Mouse (Mus musculus): ENCODE data around the gene Rnf144a. TPM values are rescaled to one million over a fixed set of nuclear protein-coding genes. Genes with fewer than 3 reads are reported as not detected.
A peak's percentile ranks its signal among the peaks of the same experiment; 100 is the strongest.

The Rnf144a gene
- total RNA-seq, 2 experiments from 2014 or later = 35.1 to 39.0 TPM

DNA sequence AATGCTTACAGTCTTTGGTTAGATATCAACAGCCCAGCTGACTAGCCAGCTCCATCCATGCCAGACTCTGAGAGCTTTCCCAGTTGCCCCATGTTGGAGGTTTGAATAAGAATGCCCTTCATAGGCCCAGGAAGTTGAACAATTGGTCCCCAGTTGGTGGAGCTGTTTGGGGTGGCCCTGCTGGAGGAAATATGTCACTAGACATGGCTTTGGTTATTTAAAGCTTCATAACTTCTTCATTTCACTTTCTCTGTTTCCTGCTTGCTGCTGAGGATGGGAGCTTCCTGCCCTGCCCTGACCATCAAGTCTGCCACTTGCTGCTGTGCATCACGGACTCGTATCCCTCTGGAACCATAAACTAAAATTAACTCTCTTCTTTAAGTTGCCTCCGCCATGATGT, 4.6 kb downstream of the Rnf144a start:
- DNase-seq (ENCODE audit: low spot score in 2 of 2) = no peak

DNA sequence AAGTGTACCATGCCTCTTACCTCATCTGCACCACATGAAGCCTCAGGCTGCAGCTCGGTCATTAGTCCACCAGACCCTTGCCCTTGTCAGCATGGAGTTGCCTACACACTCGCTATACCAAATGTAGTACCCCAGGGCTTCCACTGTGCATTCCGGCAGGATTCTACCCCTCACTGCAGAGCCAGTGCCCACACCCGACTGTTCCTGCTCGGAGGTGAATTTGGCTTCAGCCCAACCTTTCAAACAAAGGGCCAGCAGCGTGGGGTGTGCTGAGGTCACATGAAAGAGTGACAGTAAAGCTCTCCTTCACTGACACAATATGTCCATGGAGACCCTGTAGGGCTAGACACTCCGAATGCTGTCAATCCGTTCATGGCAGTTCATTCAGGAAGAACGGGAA, 6.3 kb downstream of the Rnf144a start:
- DNase-seq (ENCODE audit: low spot score in 2 of 2) = no peak

DNA sequence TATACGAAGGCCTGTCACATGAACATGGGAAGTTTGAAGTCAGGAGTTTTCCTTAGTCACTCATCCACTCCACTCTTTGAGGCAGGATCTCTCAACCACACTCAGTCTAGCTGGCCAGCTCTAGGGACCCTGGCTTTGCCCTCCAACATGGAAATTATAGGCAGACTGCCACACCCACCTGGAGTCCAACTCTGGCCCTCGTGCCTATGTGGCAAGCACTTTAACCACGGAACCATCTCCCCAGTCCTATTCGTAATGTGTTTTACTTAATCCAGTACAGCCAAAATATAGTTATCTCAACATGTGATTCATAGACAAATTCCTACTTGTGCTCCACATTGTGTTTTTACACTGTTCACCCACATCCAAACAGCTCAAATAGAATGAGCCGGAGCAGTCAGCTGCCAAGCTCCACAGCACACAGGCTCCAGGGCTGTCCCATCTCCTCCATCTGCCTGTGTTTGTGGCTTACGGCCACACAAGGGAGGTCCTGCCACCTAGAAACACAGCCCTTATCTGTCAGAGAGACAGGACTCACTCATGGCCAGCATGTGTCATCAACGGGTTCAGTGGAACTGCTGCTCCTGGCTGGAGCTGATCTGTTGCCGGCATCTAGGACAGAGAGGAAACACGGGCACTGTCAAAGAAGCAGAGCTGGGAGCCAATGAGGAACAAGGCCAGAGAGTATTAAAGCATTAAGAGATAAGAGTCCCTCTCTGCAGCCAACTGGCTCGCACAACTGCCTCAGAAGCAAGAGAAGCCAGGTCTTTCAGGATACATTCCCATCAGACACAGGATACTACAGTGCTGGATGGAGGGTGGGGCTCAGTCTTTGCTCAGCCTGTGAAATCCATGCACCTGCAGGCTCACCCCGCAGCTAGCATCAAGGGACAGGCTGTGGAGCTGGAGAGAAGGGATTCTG, 10.0 kb downstream of the Rnf144a start:
- peak; percentile 42 to 48 for DNase-seq (ENCODE audit: low spot score in 2 of 2)

DNA sequence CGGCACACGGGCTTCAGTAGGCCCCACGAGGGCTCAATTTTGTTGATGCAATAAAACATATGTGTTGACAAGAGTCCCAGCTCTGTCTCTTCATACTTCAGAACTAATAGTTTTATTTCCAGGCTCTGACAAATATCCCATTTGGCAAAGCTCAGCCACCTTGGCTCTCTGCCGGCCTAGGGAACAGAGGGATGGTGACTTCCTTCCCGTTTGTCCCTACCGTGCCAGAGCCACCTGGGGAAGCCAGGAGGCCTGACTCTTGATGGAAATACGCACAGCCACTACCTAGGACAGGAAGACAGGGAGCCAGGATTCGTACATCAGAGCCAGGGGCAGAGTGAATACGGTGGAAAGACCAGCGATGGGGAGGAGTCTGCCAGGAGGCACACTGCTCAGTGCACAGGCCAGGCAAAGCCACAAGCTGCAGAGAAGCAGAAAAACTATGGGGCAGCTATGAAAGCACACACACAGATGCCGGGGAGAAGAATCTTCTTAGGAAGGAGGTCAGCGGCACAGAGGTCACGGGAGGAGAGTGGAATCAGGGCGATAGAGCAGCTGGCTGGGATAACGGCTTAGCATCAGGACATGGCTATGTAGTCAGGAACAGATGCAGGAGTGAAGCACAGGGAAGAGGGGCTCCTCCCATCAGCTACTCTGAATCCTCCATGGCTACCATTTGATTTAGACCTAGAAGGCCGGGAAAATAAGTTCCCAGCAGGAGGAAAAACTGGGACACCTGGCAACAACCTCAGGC, 11.5 kb downstream of the Rnf144a start:
- peak; percentile 47 to 58 for DNase-seq (ENCODE audit: low spot score in 2 of 2)

DNA sequence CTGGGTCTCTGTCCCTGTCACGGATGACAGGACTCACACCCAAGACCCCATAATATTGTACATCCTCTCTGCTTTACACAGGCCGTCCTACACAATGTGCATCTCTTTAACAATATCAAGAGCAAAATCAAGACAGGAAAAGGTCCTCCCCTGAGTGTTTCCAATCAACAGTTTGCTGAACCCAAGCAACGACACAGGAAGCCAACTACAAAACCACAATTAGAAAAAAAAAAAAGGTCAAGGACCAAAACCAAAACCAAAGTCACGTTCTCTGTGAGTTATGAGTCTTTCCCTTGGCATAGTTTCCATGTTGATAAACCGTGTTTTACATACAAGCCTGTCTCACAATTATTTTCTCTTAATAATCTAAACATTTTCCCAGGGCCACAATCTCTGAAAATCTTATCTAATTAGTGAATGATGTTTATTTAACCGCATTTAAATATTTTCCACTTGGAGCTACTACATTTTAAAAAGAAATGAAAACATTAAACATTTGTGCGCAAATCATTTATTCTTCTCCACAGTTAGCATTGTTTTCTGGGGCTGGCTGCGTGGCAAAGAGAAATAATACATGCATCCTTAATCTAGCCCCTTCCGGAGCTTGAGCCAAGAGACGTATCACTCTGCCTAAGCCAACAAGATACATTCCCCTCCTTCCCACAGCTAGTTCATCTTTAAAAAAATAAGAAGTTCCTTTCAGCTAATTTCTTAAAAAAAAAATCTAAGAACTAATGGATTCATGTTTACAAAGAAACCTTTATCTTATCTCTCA, 13.2 kb downstream of the Rnf144a start:
- DNase-seq (ENCODE audit: low spot score in 2 of 2) = no peak

DNA sequence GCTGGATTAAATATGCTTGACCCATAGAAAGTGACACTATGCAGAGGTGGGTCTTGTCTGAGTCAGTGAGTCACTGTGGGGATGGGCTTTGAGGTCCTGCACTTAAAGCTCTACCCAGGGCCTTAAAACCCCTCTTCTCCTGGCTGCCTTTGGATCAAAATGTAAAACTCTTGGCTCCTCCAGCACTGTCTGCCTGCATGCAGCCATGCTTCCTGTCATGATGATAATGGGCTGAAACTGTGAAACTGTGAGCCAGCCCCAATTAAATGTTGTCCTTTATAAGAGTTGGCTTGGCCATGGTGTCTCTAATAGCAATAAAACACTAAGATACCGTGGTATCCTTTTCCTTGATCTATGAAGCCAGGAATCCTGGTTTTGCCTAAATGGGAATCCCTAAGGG, 13.8 kb downstream of the Rnf144a start:
- no peak for DNase-seq (ENCODE audit: low spot score in 2 of 2)

DNA sequence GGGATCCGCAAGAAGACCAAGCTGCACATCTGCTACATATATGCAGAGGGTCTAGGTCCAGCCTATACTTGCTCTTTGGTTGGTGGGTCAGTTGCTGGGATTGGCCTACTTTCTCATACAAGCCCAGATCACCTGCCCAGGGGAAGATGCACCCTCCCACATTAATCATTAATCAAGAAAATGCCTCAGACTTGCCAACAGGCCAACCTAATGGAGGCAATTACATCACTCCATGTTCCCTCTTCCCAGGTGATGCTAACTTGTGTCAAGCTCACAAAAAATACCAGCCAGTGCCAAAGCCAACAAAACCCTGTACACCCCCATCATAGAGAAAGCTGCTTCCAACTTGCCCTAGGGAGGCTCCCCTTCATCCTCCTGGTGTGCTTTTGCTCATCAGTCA, 14.3 kb downstream of the Rnf144a start:
- DNase-seq (ENCODE audit: low spot score in 2 of 2) = no peak

DNA sequence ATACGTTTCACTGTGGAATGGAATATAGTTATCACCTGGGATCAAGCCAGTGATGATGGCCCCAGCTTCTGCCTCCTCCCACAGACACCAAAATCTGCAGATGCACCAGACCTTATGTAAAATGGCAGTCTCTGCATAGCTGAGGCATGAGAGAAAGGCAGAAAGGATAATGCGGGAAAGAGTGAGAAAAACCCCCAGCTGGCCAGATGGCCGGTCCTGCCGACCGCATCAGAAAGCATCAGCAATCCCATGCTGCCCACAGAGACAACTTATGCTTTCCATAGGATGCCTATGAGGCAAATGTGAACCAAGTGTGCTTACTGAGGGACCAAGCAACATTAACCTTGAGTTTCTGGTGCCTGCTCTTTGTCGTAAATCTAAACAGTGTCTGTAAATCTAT, 15.7 kb downstream of the Rnf144a start:
- no peak for DNase-seq (ENCODE audit: low spot score in 2 of 2)

DNA sequence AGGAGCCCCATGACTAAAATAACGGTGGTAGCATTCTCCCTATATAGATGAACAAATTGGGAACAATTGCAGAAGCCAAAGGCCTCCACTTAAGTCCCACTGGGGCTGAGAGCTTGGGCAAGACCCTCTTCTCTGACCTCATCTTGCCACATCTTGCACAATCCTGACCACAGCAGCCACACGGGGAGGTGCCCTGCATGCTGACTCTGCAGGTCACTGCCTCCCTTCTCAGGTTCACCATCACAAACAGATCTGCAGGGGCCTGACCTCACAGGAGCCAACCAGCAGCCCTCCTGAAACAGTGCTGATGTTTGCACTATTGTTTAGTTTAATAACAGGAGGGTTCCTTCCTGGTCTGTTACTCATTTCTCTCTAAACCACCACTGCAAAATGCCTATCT, 16.5 kb downstream of the Rnf144a start:
- no peak for DNase-seq (ENCODE audit: low spot score in 2 of 2)

DNA sequence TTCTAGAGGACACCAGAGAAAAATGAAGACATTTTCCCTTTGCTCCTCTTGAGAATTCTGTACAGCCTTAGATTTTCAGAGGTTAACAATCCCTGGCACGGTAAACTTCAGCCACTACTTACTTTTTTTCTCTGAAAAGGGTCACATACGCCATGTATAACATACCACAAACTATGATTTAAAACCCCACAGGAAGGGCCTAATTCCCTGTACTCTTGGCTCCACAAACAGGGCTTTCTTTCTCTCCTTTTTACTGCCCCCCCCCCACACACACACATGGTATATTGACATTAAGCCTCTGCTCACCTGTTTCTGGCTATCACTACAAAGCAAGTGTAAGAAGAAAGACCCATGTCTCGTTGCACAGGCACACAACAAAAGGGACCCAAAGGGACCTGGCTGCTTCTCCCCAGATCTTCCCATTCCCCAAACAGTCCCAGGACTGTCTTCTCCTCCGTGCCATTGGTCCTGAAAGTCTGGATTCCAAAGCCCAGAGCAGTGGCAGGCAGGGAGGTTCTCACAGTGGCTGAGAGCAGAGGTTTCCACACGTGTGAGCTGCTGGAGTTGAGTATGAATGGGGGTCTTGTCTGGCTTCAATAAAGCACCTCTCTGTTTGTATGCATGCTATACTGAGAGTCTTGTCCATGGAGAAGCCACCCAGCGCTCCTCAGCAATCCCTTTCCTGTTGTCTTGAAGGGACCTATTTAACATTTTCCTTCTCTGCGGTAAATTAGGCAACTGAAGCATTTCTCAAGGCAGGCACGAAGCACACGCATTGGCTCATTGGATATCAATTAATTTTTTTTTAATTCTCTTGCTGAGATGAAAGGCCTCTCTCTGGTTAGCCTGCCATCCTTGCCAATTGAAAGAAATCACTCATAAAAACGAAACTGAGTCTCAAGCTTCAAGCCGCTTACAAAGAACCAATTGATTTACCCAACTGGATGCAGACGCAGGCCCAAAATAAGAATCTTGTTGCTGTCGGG, 20.3 kb downstream of the Rnf144a start:
- DNase-seq (ENCODE audit: low spot score in 2 of 2) = no peak

DNA sequence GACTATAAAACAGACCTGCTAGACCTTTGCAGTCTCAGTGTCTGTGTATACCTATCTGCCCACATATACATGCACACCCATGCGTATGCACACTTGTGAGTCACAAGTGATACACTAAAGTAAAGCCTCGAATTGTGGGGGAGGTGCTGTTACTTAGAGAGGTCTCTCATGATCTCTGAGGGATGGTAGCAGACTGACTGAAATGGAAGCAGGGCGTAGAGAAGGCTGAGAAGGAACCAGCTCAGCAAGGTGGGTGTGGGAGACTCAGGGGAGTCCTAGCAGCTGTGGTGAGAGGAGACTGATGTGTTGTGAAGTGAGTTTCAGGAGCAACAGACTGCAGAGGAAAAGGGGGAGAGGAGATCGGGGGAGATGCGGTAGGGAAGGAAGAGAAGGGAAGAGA, 21.8 kb downstream of the Rnf144a start:
- no peak for DNase-seq (ENCODE audit: low spot score in 2 of 2)

DNA sequence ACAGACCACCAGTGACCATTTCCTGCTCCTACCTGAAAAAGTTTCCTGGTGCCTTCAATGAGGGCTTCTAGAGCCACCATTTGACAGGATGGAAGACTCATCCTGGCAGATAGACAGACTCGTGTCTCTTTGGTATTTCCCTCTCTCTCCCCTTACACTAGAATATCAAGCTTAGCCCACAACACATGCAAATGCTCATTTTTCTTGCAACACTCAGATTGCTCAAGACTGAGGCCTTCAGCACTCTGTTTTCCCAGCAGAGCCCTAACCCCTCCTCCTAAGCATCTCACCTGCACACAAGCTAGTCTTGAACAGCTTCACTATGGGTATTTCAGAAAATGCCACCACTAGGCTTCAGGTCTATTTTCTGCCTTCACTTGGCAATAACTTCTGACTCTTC, 23.9 kb downstream of the Rnf144a start:
- DNase-seq (ENCODE audit: low spot score in 2 of 2) = no peak

DNA sequence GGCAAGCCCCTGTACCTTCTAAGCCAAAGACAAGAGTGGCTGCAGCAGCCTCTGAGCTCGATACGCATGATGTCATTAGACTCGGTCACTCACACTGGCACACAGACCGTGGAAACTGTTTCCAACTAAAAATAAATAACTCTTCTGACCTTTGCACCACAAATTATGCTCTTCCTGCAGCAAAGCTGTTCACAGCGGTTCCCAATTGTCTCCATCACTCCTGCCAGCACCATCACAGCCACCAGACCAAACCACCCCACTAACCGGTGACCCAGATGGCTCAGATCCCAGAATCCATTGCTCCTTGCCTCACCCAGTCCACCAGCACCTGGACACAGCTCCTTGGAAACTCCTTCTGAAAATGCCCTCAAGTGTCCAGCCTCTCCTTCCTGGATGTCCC, 27.5 kb downstream of the Rnf144a start:
- no peak for DNase-seq (ENCODE audit: low spot score in 2 of 2)

DNA sequence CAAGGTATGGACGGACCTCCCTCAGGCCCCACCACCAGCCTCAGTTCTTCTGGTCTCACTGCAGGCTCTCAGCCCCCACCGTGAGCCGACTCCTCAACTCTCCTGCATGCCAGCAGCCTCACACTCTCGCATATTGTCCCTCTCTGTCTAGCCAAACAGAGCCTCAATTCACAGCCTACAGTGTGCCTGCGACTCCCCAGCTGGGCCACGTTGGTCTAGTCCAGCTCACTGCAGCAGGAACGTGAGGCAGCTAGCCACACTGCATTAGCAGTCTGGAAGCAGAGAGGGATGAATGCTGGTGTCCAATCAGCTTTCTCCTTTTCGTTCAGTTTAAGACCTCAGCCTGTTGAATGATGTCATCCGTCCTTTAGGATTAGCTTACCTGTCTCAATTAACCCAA, 28.1 kb downstream of the Rnf144a start:
- peak in 1 of 2 experiments; percentile 51 for DNase-seq (ENCODE audit: low spot score in 2 of 2)

DNA sequence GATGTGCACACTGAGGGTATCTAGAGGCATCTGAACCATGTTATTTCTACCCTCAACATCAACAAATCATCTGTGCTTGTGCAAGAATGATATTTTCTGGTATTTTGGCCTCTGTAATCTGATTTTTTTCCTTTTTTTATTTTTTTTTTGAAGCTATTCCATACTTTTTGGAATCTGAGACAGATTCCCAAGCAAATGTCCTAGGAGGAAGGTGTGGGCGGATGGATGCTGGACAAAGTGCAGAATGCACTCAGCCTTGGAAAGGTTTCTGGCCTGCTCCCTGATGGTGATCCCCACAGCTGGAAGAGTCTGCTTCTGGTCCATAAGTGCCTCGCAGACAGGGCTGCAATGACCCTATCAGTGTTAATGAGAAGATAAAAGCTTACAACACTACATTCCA, 28.9 kb downstream of the Rnf144a start:
- DNase-seq (ENCODE audit: low spot score in 2 of 2) = no peak

DNA sequence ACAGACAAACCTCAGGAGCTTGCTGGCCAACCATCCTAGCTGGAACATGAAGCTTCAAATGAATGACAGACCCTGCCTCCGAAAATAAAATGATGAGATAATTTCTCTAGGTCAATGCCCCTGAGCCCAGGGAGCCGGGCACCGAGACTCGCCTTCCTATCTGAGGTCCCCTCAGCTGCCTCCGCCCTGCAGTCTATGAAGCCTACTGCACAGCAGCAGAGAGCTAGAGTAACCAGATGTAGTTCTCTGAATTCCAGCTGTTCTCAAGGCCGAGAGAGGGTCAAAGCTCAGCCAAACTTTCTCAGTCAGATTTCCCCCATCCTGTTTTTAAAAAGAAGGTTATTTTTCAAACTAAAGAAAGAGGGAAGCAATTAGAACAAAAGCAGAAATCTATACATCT, 29.3 kb downstream of the Rnf144a start:
- no peak for DNase-seq (ENCODE audit: low spot score in 2 of 2)

DNA sequence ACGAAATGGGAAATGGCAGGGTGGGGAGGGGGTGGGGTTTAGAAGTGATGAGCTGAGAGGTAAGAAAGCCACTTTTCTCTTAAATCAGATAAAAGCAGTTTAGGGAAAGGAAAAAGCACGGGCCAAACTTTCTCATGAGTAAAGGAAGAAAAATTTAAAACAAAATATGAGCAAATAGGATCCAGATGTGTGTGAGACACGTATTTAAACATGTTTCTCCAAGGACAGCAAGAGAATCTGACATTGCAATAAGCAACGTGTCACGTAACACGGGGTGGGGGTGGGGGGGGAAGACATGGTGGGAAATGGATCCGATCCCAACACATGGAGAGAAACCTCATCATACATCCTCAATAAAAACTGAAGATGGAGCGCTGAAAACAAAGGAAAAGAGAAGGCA, 33.3 kb downstream of the Rnf144a start:
- no peak for DNase-seq (ENCODE audit: low spot score in 2 of 2)

DNA sequence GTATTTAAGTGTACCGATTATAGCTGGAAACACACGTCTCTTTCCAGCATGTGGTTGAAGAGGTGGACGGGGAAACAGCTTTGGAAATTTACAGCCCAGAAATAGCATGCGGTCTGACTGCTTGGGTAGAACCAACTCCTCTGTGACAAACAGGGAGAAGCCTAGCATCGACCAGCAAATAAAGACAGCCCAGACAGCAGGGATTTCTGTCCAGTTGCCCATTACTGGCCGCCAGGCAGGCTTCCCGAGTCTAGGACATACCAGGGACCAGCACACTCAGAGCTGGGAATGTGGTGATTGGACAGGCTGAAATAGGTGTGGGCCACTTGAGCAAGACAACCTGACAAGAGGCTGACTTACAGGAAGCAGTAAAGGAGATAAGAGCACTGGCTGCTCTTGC, 35.3 kb downstream of the Rnf144a start:
- DNase-seq (ENCODE audit: low spot score in 2 of 2) = no peak

DNA sequence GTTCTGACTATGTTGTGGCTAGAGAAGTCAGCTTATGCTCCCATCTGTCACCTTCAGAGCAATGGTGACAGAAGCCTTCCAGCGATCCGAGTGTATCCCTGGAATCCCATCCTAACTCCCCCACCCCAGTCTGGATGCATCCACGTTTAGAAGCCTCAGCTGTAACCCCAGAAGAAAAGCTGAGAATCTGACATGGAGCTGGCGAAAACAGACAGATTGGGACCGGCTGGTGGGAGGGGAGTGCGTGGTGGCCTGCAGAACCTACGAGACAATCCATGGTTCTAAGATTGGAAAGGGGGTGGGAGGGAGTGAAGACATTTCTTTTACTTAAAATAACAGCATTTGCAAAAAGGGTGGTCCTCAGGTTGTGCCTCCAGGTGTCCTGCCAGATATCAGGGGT, 37.4 kb downstream of the Rnf144a start:
- DNase-seq (ENCODE audit: low spot score in 2 of 2) = no peak

DNA sequence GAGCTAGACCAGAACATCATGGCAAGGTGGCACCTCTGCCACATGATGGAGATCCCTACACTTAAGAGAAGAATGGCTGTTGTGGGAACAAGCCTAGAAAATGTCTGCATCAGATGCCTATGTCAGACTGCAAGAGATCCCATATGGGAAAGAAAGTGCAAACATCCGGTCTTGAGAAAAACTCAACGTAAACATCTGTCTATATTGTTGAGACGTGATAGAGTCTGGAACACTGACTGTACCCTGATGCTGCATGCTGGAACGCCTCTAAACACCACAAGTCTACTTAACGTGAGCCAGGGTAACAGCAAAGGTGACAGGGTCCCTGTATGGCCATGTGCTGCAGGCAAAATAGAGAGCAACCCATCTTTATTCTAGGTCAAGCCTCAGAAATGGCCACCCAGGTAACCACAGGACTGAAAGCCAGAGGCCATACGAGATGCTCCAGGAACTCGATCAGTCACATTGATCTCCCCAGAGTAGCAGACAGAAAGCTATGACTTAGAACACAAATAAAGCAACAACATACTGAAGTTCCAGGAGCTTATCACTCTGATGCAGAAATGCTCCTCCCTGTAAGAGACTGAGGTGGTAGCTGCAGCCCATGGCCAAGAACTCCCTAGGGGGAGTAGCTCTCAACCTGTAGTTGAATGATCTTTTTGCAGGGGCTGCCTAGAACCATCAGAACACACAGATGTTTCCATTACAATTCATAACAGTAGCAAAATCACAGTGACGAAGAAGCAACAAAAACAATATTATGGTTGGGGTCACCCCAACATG, 38.3 kb downstream of the Rnf144a start:
- DNase-seq (ENCODE audit: low spot score in 2 of 2) = no peak

Measured in layer of hippocampus, postnatal 10 days (tissue).